Mouse (Mus musculus) cerebellum, adult 2 months (tissue): ENCODE results near the gene Ahnak. TPM values are rescaled to one million over a fixed set of nuclear protein-coding genes. Genes with fewer than 3 reads are reported as not detected.

Experiments used
- DNase-seq, 2 experiments: peaks; one replicate each; pipeline ENCODE4 v3.0.0; 2021
- H3K27ac ChIP-seq: fragments of 200-500 bp; 2 replicates; pipeline ENCODE4 v1.5.1; 2012; ENCODE audit warnings: low read length, control low read depth, inconsistent platforms; ENCODE audit not compliant: insufficient read depth
- H3K27me3 ChIP-seq: fragments of 200-500 bp; 2 replicates; pipeline ENCODE4 v1.6.1; 2012; ENCODE audit warnings: inconsistent platforms, mild to moderate bottlenecking, low read length, moderate library complexity; ENCODE audit not compliant: control insufficient read depth, insufficient read depth
- H3K4me1 ChIP-seq: fragments of 200-500 bp; 2 replicates; pipeline ENCODE4 v1.6.1; 2011; ENCODE audit warnings: low read length; ENCODE audit not compliant: control insufficient read depth, insufficient read depth
- H3K4me3 ChIP-seq: fragments of 200-500 bp; replicated peaks from 2 replicates; pipeline ENCODE3; 2011; ENCODE audit warnings: mild to moderate bottlenecking, low read depth, low read length, control low read depth; ENCODE audit not compliant: insufficient read depth
- CTCF ChIP-seq: fragments of 200-500 bp; IDR thresholded peaks from 2 replicates; pipeline ENCODE4 v1.5.1; 2011; ENCODE audit warnings: low read depth, mild to moderate bottlenecking, control low read depth, low read length, moderate library complexity, borderline replicate concordance; ENCODE audit not compliant: insufficient read depth
- POLR2A ChIP-seq: fragments of 200-500 bp; IDR thresholded peaks from 2 replicates; pipeline ENCODE4 v1.6.1; 2011; ENCODE audit warnings: low read length, control low read depth, borderline replicate concordance; ENCODE audit not compliant: insufficient read depth
- WGBS: fragments of 180-500 bp; shearing (Covaris S2); methylation state at CpG from one replicate; pipeline ENCODE4 v1.1.7; 2018; 5-methylcytosine and 5-hydroxymethylcytosine counted together
- polyA plus RNA-seq: library from polyadenylated mRNA; depleted of rRNA; stranded (reverse); fragments of >200 nt; gene quantifications from 2 replicates; pipeline ENCODE4 v1.2.3, GENCODE M21; 2012

Gene Ahnak
- polyA plus RNA-seq, 1 experiment = 5.8 TPM

- TF ChIP-seq CTCF (no peak), POLR2A (no peak)
- no peaks in the 10 kb centered on the region for H3K27me3 ChIP-seq
- 25% methylated on average over 6 of the region's 6 CpGs for WGBS
- H3K4me3 ChIP-seq = no peak overlapping the region
- DNase-seq = peak; percentile 14 to 42
- H3K27ac ChIP-seq = no peak overlapping the region
- no peaks in the 10 kb centered on the region for H3K4me1 ChIP-seq
These were observed 63.8 kb downstream of the Ahnak start for GRCm38 (mm10) chr19:9052803-9053431.

GRCm38 (mm10) chr19:9055153-9055552 is 66.1 kb downstream of the Ahnak start:
- Histone ChIP-seq H3K4me1 (no peaks in the 10 kb centered on the region), H3K4me3 (no peak overlapping the region), H3K27ac (no peak overlapping the region), H3K27me3 (no peaks in the 10 kb centered on the region)
- no peak for TF ChIP-seq POLR2A
- TF ChIP-seq CTCF = no peak
- 20% methylated on average over 2 of the region's 2 CpGs for WGBS
- DNase-seq = no peak

- 85% methylated on average over 4 of the region's 4 CpGs for WGBS
- Histone ChIP-seq H3K4me3 (no peak overlapping the region), H3K27ac (no peak overlapping the region), H3K27me3 (no peaks in the 10 kb centered on the region), H3K4me1 (no peaks in the 10 kb centered on the region)
- TF ChIP-seq POLR2A (no peak), CTCF (no peak)
- no peak for DNase-seq
These were observed 66.7 kb downstream of the Ahnak start for GRCm38 (mm10) chr19:9055703-9056355.

GRCm38 (mm10) chr19:9057679-9058078 is 68.6 kb downstream of the Ahnak start:
- DNase-seq = no peak
- no peak overlapping the region for H3K27ac ChIP-seq
- H3K4me3 ChIP-seq = no peak overlapping the region
- no peak for TF ChIP-seq POLR2A
- H3K27me3 ChIP-seq = no peaks in the 10 kb centered on the region
- no peaks in the 10 kb centered on the region for H3K4me1 ChIP-seq

- no peak for TF ChIP-seq CTCF
- TF ChIP-seq POLR2A = no peak
- no peaks in the 10 kb centered on the region for H3K4me1 ChIP-seq
- H3K4me3 ChIP-seq = no peak overlapping the region
- 70% methylated on average over 1 of the region's 1 CpGs for WGBS
- no peak overlapping the region for H3K27ac ChIP-seq
- DNase-seq = no peak
- no peaks in the 10 kb centered on the region for H3K27me3 ChIP-seq
These were observed 69.3 kb downstream of the Ahnak start for GRCm38 (mm10) chr19:9058331-9058884.

- Histone ChIP-seq H3K4me1 (0 out of 2 replicates have a peak, but pooled peaks cover under 1% of the 10 kb centered on the region), H3K27ac (no peak overlapping the region), H3K27me3 (no peaks in the 10 kb centered on the region), H3K4me3 (no peak overlapping the region)
- 75% methylated on average over 4 of the region's 4 CpGs for WGBS
- DNase-seq = no peak
- no peak for TF ChIP-seq POLR2A
- no peak for TF ChIP-seq CTCF
These were observed 69.9 kb downstream of the Ahnak start for GRCm38 (mm10) chr19:9058944-9059343.

GRCm38 (mm10) chr19:9059391-9059790 is 70.3 kb downstream of the Ahnak start:
- 79% methylated on average over 7 of the region's 7 CpGs for WGBS
- Histone ChIP-seq H3K27ac (no peak overlapping the region), H3K27me3 (no peaks in the 10 kb centered on the region), H3K4me3 (no peak overlapping the region), H3K4me1 (0 out of 2 replicates have a peak, but pooled peaks cover 2% of the 10 kb centered on the region)
- no peak for TF ChIP-seq POLR2A
- TF ChIP-seq CTCF = no peak
- DNase-seq = no peak

GRCm38 (mm10) chr19:9060103-9060502 is 71.0 kb downstream of the Ahnak start:
- Histone ChIP-seq H3K4me1 (0 out of 2 replicates have a peak, but pooled peaks cover 2% of the 10 kb centered on the region), H3K4me3 (no peak overlapping the region), H3K27me3 (no peaks in the 10 kb centered on the region), H3K27ac (no peak overlapping the region)
- 72% methylated on average over 4 of the region's 4 CpGs for WGBS
- TF ChIP-seq CTCF (no peak), POLR2A (no peak)
- no peak for DNase-seq
